Mouse (Mus musculus): ENCODE data around the gene 2200002J24Rik. TPM values are rescaled to one million over a fixed set of nuclear protein-coding genes. Genes with fewer than 3 reads are reported as not detected.

2200002J24Rik gene
- 0.79 and 1.9 TPM in 2 replicates for polyA plus RNA-seq (2012; rRNA removed)

DNA sequence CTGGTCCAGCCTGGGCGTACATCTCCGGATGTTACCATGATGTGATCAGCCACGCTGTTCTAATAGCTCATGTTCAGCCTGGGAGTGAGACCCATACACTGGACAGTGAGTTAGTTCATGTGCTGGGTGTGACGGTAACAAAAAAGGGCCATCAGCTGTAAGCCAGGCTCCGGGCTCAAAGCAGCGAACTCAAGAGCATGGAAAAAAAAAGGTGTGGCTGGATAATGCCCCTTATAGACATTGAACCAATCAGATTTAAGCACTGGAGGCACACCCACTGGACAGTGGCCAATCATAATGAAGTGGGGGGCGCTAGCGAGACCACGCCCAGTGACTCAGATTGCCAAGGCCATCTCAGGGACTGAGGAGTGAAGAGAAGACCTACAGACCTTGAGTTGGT lies at the start of gene 2200002J24Rik:
2200002J24Rik (plus strand) TSS at position 338 of the 400 bp plus-strand sequence.
- WGBS: 28% methylated on average over 9 of the region's 9 CpGs
- DNase-seq (ENCODE audit: low read depth, low spot score): peak; percentile 38

DNA sequence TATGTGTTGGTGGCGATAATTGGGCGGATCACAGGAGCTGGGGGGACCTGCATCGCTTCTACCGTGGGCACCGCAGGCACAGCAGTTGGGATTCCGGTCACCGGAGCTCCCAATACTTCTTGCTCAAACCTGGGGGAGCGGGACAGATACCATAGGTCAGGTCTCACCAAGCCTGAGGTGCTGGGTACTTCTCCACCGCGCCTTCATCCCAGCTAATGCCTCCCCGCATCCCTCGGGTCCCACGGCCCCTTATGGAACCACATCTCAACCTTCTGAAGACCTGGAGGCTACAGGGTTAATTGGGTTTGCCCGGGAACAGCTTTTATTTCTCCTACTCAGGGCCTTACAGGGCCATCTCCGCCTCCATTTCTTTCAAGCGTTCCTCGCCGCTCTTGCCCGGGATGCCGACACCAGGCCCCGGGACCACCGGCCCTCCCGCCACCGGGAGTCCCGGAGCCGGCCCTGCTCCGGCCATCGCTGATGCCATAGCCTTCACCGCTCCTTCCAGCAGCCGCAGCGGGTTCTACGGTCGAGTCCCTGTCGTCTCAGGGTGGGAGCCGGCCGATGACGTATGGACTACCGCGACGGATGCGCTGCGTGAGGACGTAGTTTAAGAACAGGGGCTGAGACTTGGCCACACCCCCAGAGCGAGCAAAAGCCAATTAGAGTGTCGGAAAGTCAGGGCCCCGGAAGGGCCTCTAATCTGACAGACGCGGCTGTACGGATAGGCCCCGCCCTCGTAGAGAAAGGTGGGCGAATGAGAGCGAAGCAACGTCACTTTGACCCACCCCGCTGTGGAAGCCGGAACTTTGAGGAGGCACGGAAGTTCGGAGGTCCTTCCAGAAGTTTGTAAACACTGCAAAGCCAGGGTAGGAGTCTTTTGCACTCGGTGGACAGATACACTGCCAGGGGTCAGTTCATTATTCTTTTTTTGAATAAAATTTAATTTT lies 48.9 kb upstream of the 2200002J24Rik start, which contains the start of gene Rbm42:
Rbm42 (minus strand) TSS at position 727 of the 950 bp plus-strand sequence.
- WGBS: 1% methylated on average over 59 of the region's 59 CpGs
- DNase-seq (ENCODE audit: low read depth, low spot score): peak; percentile 98

DNA sequence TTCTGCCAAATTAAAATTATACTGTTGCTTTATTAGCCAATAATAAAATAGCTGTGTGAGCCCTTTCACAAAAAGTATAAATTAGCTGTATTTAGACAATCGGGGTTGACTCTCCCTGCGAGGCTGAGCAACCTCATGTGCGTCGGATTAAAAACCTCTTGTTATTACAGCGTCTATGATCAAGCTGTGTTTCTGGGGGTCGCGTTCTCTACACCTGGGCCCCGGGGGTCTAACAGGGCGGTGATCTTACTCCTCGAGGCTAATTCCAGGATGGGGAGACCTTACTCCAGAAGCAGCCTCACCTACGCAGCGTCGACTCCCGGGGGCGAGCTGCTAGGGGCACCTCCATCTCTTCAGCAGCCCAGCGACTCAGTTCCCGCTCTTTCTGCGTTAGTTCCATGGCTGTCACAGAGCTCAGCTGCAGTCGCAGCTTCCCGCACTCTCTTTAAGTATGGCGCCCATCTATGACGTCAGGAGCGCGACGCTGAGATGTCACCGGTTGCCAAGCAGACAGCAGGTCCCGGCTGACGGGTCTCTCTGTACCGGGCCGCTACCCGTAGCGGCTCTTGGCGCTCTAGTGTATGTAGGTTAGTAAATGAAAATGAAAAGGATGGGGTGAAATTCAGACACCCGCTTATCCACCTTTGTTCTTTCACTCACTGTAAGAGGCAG lies 34.1 kb upstream of the 2200002J24Rik start, which contains the start of gene Haus5:
Haus5 (minus strand) TSS at position 466 of the 672 bp plus-strand sequence.
- under 1% methylated on average over 34 of the region's 34 CpGs for WGBS
- DNase-seq (ENCODE audit: low read depth, low spot score): peak; percentile 77

DNA sequence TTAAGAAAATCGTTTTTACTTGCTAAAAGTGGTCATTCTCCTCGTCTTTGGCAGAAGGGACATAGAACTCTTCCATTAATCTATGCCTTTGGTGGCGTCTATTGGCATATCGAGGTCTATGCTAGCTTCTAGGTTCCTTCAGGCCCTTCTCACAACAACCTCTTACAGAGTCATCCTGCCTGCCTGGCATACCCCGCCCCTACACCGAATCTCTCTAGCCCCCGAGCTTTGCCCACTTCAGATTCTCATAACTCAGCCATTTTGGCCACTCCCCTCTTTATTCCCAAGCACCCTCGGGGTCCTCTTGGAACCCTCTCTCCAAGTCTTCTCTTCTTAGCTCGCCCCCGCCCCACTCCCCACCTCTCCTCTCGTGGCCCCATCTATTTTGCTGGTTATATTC lies 33.4 kb upstream of the 2200002J24Rik start:
- 5% methylated on average over 11 of the region's 11 CpGs for WGBS

DNA sequence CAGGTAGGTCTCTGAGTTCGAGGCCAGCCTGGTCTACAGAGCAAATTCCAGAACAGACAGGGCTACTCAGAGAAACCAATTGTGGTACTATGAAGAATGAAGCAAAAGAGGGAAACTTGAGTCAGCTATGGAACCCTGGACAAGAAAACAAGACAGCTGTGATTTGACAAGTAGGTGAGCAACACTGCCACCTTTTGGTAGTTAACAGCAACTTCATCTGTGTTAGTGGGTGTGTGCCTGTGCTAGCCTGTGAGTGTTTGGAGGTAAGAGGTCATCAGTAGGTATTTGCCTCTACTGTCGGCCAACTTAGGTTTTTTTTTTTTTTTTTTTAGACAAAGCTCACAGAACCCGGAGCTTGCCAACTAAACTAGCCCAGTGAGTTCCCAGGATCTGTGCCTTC lies 29.5 kb upstream of the 2200002J24Rik start:
- DNase-seq (ENCODE audit: low read depth, low spot score): no peak
- WGBS: 16% methylated on average over 3 of the region's 3 CpGs

More for the DNA sequence above, 33.4 kb upstream of the 2200002J24Rik start:
- no peak for DNase-seq (ENCODE audit: low read depth, low spot score)

DNA sequence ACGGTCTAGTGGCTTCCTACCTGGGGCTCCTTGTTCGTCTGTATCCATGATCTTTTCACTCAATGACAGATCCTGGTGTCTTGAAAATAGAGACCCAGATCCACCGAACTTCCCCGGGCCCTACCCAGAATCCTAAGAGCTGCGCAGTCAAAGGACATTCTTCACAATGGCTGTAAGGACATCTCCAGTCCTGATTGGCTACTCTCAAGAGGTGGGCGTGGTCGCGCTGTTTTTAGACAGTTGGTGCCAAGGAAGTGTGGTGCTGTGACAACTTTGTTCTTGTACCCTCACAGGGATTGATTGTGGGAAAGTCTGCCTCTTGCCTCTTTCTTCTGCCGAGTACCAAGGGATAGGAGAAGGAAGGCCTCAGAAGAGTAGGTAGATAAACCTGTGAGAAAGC lies 27.2 kb upstream of the 2200002J24Rik start, which contains the start of gene Pmis2:
Pmis2 (minus strand) TSS at position 126 of the 400 bp plus-strand sequence.
- no peak for DNase-seq (ENCODE audit: low read depth, low spot score)
- WGBS: 72% methylated on average over 9 of the region's 9 CpGs

DNA sequence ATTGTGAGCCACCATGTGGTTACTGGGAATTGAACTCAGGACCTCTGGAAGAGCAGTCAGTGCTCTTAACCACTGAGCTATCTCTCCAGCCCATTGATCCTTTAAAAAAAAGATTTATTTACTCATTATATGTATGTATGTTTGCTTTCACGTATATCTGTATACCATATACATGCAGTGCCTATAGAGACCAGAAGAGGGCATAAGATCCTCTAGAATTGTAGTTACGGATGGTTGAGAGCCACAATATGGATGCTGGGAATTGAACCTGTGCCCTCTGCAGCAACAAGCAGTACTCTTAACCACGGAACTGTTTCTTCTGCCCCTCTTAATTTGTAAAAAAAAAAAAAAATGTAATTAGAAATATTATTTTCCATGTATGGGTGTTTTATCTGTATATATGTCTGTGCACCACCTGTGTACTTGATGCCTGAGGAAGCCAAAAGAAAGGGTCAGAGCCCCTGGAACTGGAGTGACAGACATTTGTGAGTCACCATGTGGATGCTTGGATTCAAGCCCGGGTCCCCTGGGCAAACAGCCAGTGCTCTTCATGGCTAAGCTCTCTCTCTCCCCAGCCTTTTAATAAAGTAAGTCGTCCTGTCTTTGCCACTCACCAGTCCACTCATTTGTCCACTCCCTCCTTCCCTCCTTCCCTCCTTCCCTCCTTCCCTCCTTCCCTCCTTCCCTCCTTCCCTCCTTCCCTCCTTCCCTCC lies 20.3 kb upstream of the 2200002J24Rik start:
- DNase-seq (ENCODE audit: low read depth, low spot score): no peak
- 67% methylated on average over 5 of the region's 5 CpGs for WGBS

DNA sequence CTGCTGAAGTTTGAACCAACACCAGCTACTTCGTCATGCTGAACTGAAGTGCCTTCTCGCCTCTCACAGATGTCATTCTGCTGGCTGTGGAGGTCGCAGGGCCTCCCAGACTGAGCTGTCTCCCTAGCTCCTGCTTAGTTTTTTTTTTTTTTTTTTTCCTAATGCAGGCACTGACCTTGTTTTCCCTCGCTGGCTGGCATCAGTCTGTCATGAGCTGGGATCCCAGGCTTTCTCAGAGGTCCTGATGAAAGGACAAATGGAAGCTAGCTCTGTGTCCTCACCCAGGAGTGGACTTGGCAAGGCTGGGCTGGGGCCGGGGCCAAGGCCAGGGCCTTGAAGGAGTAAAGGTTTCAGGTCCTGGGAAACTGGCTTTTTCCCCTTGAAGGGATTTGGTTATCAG lies 16.8 kb upstream of the 2200002J24Rik start:
- WGBS: 49% methylated on average over 5 of the region's 5 CpGs
- DNase-seq (ENCODE audit: low read depth, low spot score): no peak

DNA sequence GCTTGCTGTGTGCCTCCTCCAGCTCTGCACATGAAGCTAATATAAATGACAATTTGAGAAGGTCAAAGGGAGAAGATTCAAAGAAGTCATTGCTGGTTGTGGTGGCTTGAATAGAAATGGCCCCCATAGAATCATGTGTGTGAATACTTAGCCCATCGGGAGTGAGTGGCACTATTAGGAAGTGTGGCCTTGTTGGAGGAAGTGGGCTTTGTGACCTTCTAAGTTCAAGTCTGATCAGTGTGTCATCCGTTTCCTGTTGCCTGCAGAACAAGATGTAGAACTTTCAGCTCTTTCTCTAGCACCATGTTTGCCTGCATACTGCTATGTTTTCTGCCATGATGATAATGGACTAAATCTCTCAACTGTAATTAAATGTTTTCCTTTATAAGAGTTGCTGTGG lies 15.3 kb upstream of the 2200002J24Rik start:
- no peak for DNase-seq (ENCODE audit: low read depth, low spot score)
- 83% methylated on average over 2 of the region's 2 CpGs for WGBS

DNA sequence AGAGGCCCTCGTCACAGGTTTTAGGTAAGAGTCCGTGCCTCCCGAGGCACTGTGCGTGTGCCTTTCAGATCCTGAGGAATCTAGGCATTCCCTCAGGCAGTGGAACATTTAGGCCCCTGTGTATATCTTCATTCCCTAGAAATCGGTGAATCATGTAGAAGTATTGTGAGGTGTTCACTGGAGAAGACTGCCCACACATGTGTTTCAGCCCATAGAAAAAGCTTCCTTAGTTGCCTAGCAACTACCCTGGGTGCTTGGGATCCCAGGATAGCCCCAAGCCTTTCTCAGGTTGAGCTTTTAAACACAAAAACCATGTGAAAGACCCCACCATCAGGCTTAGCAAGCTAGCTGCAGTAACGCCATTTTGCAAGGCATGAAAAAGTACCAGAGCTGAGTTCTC lies 10.4 kb upstream of the 2200002J24Rik start:
- 59% methylated on average over 6 of the region's 6 CpGs for WGBS
- DNase-seq (ENCODE audit: low read depth, low spot score): no peak

DNA sequence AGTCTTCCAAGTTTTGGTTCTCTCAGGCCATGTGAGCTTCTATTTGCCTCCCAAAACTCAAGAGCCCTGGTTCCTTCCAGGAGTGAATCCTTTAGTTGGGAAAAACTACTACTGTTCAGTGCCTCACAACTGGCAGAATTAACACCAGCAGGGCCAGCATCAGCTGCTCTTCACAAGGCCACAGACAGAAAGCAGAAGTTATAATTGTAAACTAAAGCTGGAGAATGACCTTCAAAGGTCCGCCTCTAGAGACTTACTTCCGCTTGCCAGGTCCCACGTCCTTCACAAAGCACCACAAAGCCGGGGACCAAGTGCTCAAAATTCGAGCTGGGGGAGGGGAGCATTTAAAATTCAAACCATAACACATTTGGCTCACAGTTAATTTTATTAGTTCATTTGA lies 625 bp upstream of the 2200002J24Rik start:
- WGBS: 22% methylated on average over 5 of the region's 5 CpGs
- no peak for DNase-seq (ENCODE audit: low read depth, low spot score)

DNA sequence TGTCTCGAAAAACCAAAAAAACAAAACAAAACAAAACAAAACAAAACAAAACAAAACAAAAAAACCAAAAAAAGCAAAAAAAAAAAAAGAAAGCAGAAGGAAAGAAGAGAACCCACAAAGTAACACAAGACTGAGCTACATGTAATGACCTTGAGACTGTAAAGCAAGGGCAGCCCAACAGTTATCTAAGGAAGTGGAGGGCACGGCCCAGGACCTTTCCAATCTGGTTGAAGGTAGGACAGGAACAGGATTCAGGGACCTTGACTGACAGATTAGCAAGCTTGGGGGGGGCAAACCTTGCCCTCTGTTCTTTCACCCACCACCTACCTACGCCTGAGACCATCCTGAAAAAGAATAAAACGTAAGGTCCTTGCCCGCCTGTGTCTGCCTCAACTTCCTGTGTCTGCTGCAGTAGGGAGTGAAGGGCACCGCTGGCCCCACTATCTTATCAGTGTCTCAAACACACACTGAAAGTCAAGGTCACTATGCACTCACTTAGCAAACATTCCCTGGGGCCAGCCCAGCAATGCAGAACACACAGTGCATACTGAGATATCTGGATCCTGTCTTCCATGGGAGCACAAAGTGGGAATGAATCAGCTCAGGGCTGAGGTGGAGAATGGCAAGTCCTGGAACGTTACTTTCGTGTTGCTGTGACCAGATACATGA lies 7.6 kb downstream of the 2200002J24Rik start:
- WGBS: 43% methylated on average over 8 of the region's 8 CpGs
- DNase-seq (ENCODE audit: low read depth, low spot score): no peak

DNA sequence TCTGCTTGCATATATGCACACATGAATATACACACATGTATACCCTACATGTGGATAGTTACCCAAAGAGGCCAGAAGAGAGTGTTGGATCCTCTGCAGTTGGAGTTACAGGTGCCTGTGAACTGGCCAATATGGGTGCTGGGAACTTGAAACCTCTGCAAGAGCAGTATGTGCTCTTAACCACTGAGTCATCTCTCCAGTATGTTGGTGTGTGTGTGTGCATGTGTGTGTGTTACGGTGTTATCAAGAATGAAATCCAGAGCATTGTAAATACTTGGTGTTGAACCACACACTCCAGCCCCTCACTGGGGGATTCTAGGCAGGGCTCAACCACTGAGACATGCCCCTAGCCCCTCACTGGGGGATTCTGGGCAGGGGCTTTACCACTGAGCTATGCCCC lies 8.7 kb downstream of the 2200002J24Rik start:
- WGBS: 84% methylated on average over 1 of the region's 1 CpGs

DNA sequence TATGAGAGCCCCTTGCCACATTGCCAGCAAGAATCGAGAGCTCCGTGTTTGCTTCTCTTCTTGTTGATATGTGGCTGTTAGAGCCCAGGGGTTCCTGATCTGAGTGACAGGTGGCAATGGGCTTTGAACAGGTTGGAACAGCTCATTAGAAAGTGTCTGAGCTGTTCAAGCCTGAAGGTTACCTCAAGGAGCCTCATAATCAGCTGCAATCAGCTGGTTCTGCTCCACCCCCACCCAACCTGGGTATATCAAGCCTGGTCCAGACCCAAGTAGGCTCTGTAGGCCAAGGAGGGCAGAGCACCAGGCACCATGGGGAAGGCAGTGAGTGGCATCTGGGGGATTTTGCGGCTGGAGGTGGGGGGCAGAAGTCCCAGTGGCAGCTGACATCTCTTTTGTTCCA lies 13.2 kb downstream of the 2200002J24Rik start, which contains the start of gene Atp4a:
Atp4a (plus strand) TSS at position 268 of the 400 bp plus-strand sequence.
- no peak for DNase-seq (ENCODE audit: low read depth, low spot score)
- 85% methylated on average over 3 of the region's 3 CpGs for WGBS

More for the DNA sequence above, 8.7 kb downstream of the 2200002J24Rik start:
- no peak for DNase-seq (ENCODE audit: low read depth, low spot score)

DNA sequence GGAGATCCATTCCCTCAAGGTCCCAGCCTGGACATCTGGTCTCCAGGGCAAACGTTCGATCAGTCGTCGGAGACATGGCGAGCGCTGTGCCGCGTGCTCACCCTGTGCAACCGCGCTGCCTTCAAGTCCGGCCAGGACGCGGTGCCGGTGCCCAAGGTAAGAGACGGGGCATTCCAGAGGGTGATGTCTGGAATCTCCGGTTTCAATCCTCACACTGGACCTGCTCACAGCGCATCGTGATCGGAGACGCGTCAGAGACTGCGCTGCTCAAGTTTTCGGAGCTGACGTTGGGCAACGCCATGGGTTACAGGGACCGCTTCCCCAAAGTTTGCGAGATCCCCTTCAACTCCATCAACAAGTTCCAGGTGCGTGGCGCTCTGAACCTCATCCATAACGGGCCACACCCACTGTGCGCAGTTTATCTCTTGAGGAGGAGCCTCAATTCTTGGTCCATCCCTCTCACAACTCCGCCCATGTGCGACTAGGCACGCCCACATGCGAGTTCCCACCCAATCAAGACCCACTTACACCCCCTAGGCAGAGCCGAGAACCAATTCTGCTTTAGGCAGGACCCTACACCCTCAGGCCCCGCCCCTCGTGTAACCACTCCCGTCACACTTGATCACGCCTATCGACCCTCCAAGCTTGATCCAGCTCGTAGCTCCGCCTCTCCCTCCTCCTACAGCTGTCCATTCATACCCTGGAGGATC lies 18.4 kb downstream of the 2200002J24Rik start:
- no peak for DNase-seq (ENCODE audit: low read depth, low spot score)
- 2% methylated on average over 43 of the region's 43 CpGs for WGBS

DNA sequence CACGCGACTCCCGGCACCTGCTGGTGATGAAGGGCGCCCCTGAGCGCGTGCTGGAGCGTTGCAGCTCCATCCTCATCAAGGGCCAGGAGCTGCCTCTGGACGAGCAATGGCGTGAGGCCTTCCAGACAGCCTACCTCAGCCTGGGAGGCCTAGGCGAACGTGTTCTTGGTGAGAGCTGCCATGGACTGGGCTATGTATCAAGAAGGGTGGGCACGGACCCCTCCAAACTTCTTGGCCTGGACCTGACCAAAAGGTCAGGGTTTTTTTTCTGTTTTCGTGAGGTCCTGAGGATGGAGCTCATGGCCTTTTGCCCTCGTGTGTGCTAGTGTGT lies 19.0 kb downstream of the 2200002J24Rik start:
- no peak for DNase-seq (ENCODE audit: low read depth, low spot score)
- 12% methylated on average over 14 of the region's 14 CpGs for WGBS

DNA sequence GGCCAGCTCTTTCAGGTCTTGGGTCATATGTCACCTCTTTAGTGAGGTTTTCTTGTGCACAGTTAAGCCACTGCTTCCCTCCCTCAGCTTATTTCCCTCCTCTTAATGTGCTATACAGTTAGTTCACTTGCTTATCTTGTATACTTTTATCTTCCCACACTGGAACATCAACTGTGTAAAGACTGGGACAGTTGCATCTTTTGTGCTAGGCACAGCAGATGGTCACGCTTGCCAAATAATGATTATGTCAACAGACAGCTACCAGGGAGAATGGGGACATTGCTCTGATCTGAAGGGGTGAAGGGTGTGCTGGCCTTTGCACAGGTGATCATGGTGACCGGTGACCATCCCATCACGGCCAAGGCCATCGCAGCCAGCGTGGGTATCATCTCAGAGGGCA lies 20.9 kb downstream of the 2200002J24Rik start:
- 89% methylated on average over 5 of the region's 5 CpGs for WGBS
- DNase-seq (ENCODE audit: low read depth, low spot score): no peak

DNA sequence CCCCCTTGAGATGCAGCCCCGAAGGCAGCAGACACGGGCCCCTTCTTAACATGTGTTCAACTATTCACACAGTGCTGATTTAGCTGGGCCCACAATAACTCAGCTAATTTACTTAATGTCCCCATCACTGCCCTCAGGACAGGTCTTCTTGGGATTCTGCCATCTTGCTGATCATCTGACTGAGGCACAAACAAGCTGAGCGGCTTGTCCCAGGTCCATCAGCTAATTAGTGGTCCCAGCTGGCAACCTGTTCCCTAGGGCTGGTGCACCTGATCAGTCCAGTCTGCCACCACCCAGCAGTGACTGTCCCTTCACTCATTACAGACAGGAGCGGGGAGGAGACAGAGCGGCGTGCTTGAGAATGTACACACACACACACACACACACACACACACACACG lies 22.6 kb downstream of the 2200002J24Rik start:
- DNase-seq (ENCODE audit: low read depth, low spot score): no peak
- 91% methylated on average over 7 of the region's 7 CpGs for WGBS

All from large intestine, adult 2 months (tissue).